Mouse (Mus musculus): Measurements from ENCODE around the gene Fa2h.

Fa2h gene

GRCm38 (mm10) chr8:111393391-111394363 lies at the start of gene Fa2h:
TSS of gene Fa2h (minus strand) at chr8:111393824.
- DNase-seq (ENCODE audit: low spot score in 2 of 2): peak; percentile 64 to 82

GRCm38 (mm10) chr8:111439189-111439588 lies 45.6 kb upstream of the Fa2h start:
- peak; percentile 59 to 65 for DNase-seq (ENCODE audit: low spot score in 2 of 2)

GRCm38 (mm10) chr8:111435071-111435828 lies 41.6 kb upstream of the Fa2h start:
- no peak for DNase-seq (ENCODE audit: low spot score in 2 of 2)

DNA sequence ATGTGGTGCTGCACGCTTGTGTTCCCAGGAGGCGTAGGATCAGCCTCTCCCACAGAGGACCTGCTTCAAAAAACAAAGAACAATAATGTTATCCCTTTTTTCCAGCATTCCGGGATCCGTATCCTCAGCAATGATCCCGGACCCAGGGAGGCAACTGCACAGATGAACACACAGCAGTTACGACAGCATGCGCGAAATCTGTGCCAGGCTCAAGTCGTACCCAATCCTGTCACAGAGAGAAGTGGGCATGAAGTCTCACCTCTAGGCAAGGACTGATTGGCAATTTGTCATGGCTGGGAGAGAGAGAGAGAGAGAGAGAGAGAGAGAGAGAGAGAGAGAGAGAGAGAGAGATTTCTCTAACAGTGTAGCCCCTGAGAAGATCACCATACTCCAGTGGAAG lies 31.0 kb upstream of the Fa2h start:
- DNase-seq (ENCODE audit: low spot score in 2 of 2): no peak

DNA sequence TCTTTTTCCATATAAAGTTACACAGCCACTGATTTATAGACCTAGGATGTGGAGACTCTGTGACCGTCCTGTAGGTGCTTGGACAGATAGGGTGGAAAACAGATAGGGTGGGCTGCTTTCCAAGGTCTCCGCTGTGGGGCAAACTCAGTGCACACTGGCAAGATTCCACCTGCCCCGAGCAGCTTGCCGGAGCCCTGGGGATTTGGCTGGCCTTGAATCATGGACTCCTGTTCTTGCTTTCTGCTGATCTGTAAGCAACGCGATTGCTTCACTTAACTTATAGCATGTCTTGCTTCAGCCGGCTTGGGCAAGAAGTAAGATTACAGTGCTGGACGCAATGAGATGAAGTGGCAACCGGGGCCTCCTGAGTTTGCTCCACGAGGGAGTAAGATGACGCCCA lies 30.6 kb upstream of the Fa2h start:
- DNase-seq (ENCODE audit: low spot score in 2 of 2): no peak

GRCm38 (mm10) chr8:111422614-111423013 lies 29.0 kb upstream of the Fa2h start:
- no peak for DNase-seq (ENCODE audit: low spot score in 2 of 2)

DNA sequence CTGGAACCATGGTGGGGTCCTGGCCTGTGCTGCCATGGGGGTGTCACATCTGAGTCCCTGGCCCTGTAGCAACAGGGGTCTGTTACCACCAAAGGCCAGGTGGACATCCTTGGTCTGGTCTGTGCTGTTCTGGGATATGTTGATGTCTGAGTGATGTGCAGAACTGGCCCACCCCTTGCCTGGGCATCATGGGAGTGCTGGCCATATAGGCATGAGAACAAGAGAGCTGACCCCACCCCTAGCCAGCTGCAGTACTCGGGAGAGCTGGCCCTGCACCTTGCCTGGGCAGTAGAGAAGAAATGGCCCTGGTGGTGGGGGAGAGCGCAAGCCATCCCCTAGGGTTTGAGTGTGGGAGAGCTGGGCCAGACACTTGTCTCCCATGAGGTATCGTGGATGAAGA lies 25.5 kb upstream of the Fa2h start:
- no peak for DNase-seq (ENCODE audit: low spot score in 2 of 2)

GRCm38 (mm10) chr8:111418601-111419000 lies 25.0 kb upstream of the Fa2h start:
- no peak for DNase-seq (ENCODE audit: low spot score in 2 of 2)

DNA sequence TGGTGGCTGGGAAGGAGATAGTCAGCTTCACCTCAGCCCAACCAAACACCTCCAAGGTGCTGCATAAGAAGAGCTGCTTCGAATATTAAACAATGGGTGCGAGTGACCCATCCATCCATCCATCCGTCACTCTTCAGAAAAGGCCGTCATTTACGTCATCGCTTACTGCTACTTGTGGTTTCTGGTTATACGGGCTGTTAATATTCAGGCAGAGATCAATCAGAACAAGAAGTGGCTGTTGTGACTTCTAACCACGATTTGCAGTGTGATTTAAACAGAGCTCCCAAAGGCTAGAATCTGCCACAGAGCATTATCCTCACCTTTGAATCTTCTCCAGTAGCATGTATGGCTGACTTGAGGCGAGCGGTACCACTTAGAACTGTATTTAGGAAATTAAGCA lies 23.6 kb upstream of the Fa2h start:
- DNase-seq (ENCODE audit: low spot score in 2 of 2): no peak

- DNase-seq (ENCODE audit: low spot score in 2 of 2): no peak
Observed at GRCm38 (mm10) chr8:111403391-111403790, 9.8 kb upstream of the Fa2h start.

- DNase-seq (ENCODE audit: low spot score in 2 of 2): peak in 1 of 2 experiments; percentile 60
Observed at GRCm38 (mm10) chr8:111391268-111391667, 2.4 kb downstream of the Fa2h start.

DNA sequence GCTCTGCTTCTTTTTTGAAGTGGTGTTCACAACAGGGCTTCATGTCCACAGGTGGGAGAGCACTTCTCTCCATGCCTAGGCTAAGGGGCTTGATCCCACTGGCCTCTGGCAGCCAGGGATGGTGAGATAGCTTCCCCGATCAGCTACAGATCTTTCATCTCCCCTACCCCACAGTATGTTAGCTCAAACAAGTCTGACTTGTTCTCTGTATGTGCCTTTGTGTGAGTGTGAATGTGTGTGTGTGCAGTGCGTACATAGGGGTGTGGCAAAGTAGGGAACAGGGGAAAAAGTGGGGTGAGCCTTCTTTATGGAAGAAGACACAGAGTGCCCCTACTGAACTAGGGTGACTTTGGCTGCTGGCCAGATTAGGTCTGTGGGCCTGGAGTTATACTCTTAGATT lies 2.8 kb downstream of the Fa2h start:
- DNase-seq (ENCODE audit: low spot score in 2 of 2): peak in 1 of 2 experiments; percentile 20

- no peak for DNase-seq (ENCODE audit: low spot score in 2 of 2)
Observed at GRCm38 (mm10) chr8:111389581-111389980, 4.0 kb downstream of the Fa2h start.

GRCm38 (mm10) chr8:111385915-111386314 lies 7.7 kb downstream of the Fa2h start:
- no peak for DNase-seq (ENCODE audit: low spot score in 2 of 2)

GRCm38 (mm10) chr8:111384628-111385027 lies 9.0 kb downstream of the Fa2h start:
- DNase-seq (ENCODE audit: low spot score in 2 of 2): no peak

GRCm38 (mm10) chr8:111375192-111375591 lies 18.4 kb downstream of the Fa2h start:
- no peak for DNase-seq (ENCODE audit: low spot score in 2 of 2)

DNA sequence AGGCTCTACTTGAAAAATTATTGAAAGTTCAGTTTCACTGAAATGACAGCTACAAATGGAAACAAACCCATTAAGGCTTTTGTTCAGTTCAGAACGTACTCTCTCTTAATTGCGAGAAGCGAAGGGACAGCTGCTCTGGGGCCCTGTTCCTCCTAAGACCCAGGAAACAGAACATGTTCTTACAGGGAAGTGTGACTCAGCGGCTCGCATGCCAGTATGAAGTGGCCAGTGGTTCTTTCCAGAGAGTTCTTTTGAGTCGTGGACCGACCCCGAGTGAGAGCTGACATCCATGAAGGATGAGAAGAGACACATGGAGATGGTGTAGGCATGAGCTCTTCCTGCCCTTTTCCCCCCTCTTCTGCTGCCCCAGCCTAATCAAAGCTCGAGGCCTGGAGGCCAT lies 23.9 kb downstream of the Fa2h start:
- peak in 1 of 2 experiments; percentile 56 for DNase-seq (ENCODE audit: low spot score in 2 of 2)

DNA sequence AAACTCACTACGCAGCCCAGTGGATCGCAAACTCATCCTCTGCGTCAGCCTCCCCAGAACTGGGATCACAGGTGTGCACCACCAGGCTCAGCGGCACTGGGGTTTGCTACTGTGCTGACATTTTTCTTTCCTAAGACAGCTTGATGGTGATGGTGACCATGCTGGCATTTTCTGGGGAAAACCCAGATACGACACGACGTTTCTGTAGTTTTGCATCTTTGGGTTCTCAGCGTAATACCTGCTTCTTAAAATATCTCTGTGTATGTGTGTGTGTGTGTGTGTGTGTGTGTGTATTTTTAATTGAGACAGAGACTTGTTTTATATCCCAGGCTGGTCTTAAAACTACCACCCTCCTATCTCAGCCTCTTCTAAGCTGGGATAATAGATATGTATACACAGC lies 26.3 kb downstream of the Fa2h start:
- no peak for DNase-seq (ENCODE audit: low spot score in 2 of 2)

GRCm38 (mm10) chr8:111366610-111367234 lies 26.9 kb downstream of the Fa2h start:
- peak; percentile 60 to 64 for DNase-seq (ENCODE audit: low spot score in 2 of 2)

GRCm38 (mm10) chr8:111363489-111363888 lies 30.1 kb downstream of the Fa2h start:
- DNase-seq (ENCODE audit: low spot score in 2 of 2): no peak

DNA sequence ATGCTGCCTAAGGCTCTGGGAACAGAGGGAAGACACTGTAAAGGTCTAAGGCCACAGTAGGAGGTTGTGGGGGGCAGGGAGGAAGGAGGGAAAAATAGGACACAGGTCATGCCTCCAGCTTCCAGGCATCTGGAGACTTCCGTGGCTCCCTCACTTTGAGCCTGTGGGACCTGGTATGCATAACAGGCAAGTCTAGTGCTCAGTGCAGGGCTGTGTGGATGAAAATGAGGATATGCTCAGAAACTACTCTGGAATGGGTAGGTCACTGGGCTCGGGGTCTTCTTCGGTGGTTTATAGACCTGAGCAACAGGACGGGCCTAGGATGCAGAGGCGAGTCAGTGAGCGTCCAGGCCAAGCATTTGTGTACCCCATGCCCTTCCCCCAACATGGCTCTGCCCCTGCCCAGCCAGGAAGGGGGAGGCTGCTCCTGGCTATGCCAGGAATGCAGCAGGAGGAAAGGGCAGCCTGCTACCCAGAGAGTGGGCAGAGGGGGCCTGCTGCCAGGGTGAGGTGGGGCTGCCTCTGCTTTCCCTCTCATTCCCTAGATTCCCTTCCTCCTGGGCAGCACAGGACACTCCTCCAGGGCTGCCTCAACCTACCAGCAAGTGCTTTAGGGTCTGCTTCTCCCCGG lies 32.9 kb downstream of the Fa2h start:
- DNase-seq (ENCODE audit: low spot score in 2 of 2): no peak

DNA sequence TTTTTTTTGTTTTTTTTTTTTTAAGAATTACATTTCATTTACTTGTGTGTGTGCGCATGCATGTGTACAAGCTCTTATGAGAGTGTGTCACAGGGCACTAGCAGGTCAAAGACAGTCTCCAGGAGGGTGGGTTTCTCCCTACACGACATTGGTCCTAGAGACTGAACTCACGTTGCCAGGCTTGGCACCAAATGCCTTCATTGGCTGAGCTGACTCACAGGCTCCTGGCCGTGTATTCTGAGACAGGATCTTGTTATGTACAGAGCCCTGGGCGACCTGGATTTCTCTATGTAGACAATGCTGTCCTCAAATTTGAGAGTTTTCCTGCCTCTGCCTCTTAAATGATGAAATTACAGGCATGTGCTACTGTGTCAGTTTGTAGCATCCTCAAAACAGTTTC lies 33.7 kb downstream of the Fa2h start:
- DNase-seq (ENCODE audit: low spot score in 2 of 2): no peak

All from urinary bladder, adult 18-20 months (tissue).